Mouse (Mus musculus) limb, embryonic 13.5 days (tissue): ENCODE results near the gene Bod1. TPM values are rescaled to one million over a fixed set of nuclear protein-coding genes. Genes with fewer than 3 reads are reported as not detected.

Experiments
- ATAC-seq: fragments of 200-750 bp; cut with Nextera tagmentation; 2 replicates; pipeline ENCODE4 v1.8.0; 2017; ENCODE audit warnings: low read depth, moderate number of reproducible peaks, moderate TSS enrichment; ENCODE audit not compliant: low FRiP score
- H3K27ac ChIP-seq: fragments of 300-500 bp; sonication (generic); 2 replicates; pipeline ENCODE4 v1.5.1; 2015; ENCODE audit warnings: inconsistent platforms, mild to moderate bottlenecking, moderate library complexity
- H3K27me3 ChIP-seq: fragments of 300-500 bp; sonication (generic); 2 replicates; pipeline ENCODE4 v1.6.1; 2015; ENCODE audit warnings: mild to moderate bottlenecking, inconsistent platforms
- H3K36me3 ChIP-seq: fragments of 300-500 bp; sonication (generic); 2 replicates; pipeline ENCODE4 v1.6.1; 2015; ENCODE audit warnings: inconsistent platforms, mild to moderate bottlenecking, moderate library complexity
- H3K4me1 ChIP-seq: fragments of 300-500 bp; sonication (generic); 2 replicates; pipeline ENCODE4 v1.6.1; 2015; ENCODE audit warnings: inconsistent platforms
- H3K4me2 ChIP-seq: fragments of 300-500 bp; sonication (generic); replicated peaks from 2 replicates; pipeline ENCODE4 v1.6.1; 2015; ENCODE audit warnings: inconsistent platforms, mild to moderate bottlenecking, moderate library complexity
- H3K4me3 ChIP-seq: fragments of 300-500 bp; sonication (generic); 2 replicates; pipeline ENCODE4 v1.5.1; 2015; ENCODE audit warnings: moderate library complexity, mild to moderate bottlenecking, inconsistent platforms
- H3K9ac ChIP-seq: fragments of 300-500 bp; sonication (generic); 2 replicates; pipeline ENCODE4 v1.6.1; 2015; ENCODE audit warnings: mild to moderate bottlenecking, inconsistent platforms
- H3K9me3 ChIP-seq: fragments of 300-500 bp; sonication (generic); 2 replicates; pipeline ENCODE4 v1.6.1; 2016; ENCODE audit warnings: inconsistent platforms
- WGBS: fragments of 180-500 bp; shearing (Covaris S2); methylation state at CpG from one replicate; pipeline ENCODE4 v1.1.7; 2015; 5-methylcytosine and 5-hydroxymethylcytosine counted together
- polyA plus RNA-seq: library from polyadenylated mRNA; unstranded; fragments of >200 nt; fragmentation: Nextera tagmentation; extraction: Ambion mirVana; gene quantifications from 2 replicates; pipeline ENCODE4 v1.2.1, GENCODE M21; 2015

Gene Bod1
- polyA plus RNA-seq, 1 experiment from 2014 or later, result 108 TPM

DNA sequence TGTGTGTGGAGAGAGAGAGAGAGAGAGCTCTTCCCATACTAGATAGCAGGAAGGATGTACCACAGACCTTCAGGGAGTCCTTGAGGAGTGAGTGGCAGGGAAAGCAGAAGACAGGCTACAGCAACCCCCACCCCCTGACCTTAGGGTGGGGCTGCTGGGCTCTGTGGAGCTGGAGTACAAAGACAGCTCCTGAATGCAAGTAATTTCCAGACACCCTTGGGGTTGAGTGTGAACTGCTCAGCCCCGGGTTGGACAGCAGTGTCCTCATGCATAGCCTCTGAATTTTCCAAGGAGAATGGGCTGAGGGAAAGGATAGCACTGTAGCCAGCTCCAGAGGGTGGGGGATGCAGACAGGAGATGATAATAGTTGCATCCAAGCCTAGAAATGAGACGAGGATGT is 50.9 kb downstream of the Bod1 start:
- Histone ChIP-seq H3K4me1 (peaks cover 3% of the 10 kb centered on the region; the same call in 1 of the 2 replicates), H3K9me3 (no peaks in the 10 kb centered on the region), H3K27ac (no peak overlapping the region), H3K36me3 (no peaks in the 10 kb centered on the region), H3K9ac (no peak overlapping the region), H3K4me3 (no peak overlapping the region), H3K27me3 (no peaks in the 10 kb centered on the region), H3K4me2 (no peak overlapping the region)
- WGBS, result 71% methylated on average over 2 of the region's 2 CpGs
- ATAC-seq, result no peak

DNA sequence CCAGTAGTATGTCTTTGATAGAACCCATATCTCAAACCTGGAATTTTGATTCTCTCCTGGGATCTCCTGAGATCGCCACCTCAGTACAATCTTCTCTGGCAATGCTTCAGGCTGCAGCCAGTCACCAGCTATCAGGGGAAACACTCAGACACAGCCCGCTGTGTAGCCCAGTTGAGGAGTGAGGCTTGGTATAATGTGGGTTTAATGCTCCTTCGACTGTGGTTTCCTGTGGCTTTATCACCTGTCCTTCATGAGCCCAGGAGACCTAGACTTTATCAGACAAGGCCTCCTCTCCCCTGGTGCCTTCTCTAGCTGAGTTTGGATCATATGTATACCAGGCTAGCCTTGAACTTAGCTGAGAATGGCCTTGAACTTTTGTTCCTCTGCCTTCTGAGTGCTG is 53.9 kb downstream of the Bod1 start:
- Histone ChIP-seq H3K4me3 (no peak overlapping the region), H3K27ac (no peak overlapping the region), H3K4me1 (peaks cover 3% of the 10 kb centered on the region; the same call in 1 of the 2 replicates), H3K27me3 (no peaks in the 10 kb centered on the region), H3K36me3 (no peaks in the 10 kb centered on the region), H3K4me2 (no peak overlapping the region), H3K9me3 (no peaks in the 10 kb centered on the region), H3K9ac (no peak overlapping the region)
- 72% methylated on average over 3 of the region's 3 CpGs for WGBS
- no peak for ATAC-seq

GRCm38 (mm10) chr11:31617236-31617635 is 54.4 kb downstream of the Bod1 start:
- Histone ChIP-seq H3K27me3 (no peaks in the 10 kb centered on the region), H3K4me2 (no peak overlapping the region), H3K9me3 (no peaks in the 10 kb centered on the region), H3K36me3 (no peaks in the 10 kb centered on the region), H3K27ac (no peak overlapping the region), H3K9ac (no peak overlapping the region), H3K4me3 (no peak overlapping the region), H3K4me1 (peaks cover 3% of the 10 kb centered on the region; the same call in 1 of the 2 replicates)
- WGBS, result 53% methylated on average over 3 of the region's 3 CpGs
- ATAC-seq, result no peak

- no peaks in the 10 kb centered on the region for H3K9me3 ChIP-seq
- no peak overlapping the region for H3K4me2 ChIP-seq
- peaks cover 3% of the 10 kb centered on the region; the same call in 1 of the 2 replicates for H3K4me1 ChIP-seq
- H3K27ac ChIP-seq, result no peak overlapping the region
- ATAC-seq, result no peak
- H3K4me3 ChIP-seq, result no peak overlapping the region
- no peaks in the 10 kb centered on the region for H3K27me3 ChIP-seq
- H3K9ac ChIP-seq, result no peak overlapping the region
- WGBS, result 60% methylated on average over 4 of the region's 4 CpGs
- H3K36me3 ChIP-seq, result no peaks in the 10 kb centered on the region
Measured at GRCm38 (mm10) chr11:31616722-31617121, 55.0 kb downstream of the Bod1 start.

Other genes with a start within 250 kb of the Bod1 start
- gene Cpeb4, start 200.3 kb upstream of the Bod1 start, polyA plus RNA-seq, result 2.3 and 2.4 TPM in 2 replicates